Mouse (Mus musculus) adrenal gland, postnatal 4 days (tissue): Measurements from ENCODE around the gene Gm21721. TPM values are rescaled to one million over a fixed set of nuclear protein-coding genes. Genes with fewer than 3 reads are reported as not detected.
"Not testable (repeated sequence)": the region's sequence is repeated elsewhere in the genome, so short reads cannot be mapped to it uniquely, and the experiment has no call there.

Source experiments
- DNase-seq, 2 experiments: peaks; one replicate each; pipeline ENCODE4 v3.0.0; 2021 to 2022; ENCODE audit warnings: low spot score in 2 of 2, mixed read lengths in 2 of 2
- long read RNA-seq, 2 experiments: library from polyadenylated mRNA; stranded (forward); transcript quantifications; one replicate each; pipeline ENCODE4 v2.0.0; 2021
- total RNA-seq, 2 experiments: library from RNA; stranded (reverse); gene quantifications; 2 replicates each; pipeline ENCODE4 v1.2.3; 2021

The Gm21721 gene
- total RNA-seq: not detected
- long read RNA-seq, experiment 1: 0 reads
- long read RNA-seq, experiment 2: 0 reads

GRCm38 (mm10) chrY:9202090-9202489 is at the start of gene Gm21721:
Gm21721 (minus strand) TSS chrY:9202190.
- DNase-seq: not testable (repeated sequence)

Other genes starting within 250 kb of the Gm21721 start
- not detected for gene Gm21292, start 68.3 kb downstream of the Gm21721 start, total RNA-seq
- gene Gm21812, start 145.0 kb upstream of the Gm21721 start, total RNA-seq: not detected
- not detected for gene Gm21874, start 214.0 kb upstream of the Gm21721 start, total RNA-seq